Mouse (Mus musculus): ENCODE results near the gene Cog5. TPM values are rescaled to one million over a fixed set of nuclear protein-coding genes. Genes with fewer than 3 reads are reported as not detected.

Gene Cog5
- polyA plus RNA-seq, 1 experiment from 2014 or later: 38.1 TPM

DNA sequence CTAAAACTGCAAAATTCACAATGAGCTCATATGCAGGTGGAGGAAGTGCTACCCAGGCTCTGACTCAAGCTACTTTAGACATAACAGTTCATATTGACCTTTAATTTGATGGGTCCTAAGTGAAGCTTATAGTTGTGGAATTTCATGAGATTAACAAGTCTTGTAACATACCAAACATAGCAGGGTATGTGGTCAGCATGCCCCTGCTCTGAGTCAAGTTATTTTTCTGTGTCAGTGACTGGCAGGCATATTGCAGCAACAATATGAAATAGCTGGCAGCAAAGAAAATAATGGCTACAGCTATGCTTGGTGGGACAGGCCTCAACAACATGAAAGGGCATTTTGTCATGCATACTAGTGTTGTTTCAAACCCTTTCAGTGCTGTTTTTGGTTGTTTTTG lies 183.9 kb downstream of the Cog5 start:
- ATAC-seq (ENCODE audit: insufficient number of reproducible peaks, low FRiP score, low TSS enrichment, low read depth) (no peak), DNase-seq (ENCODE audit: low spot score) (no peak)
- Histone ChIP-seq H3K36me3 (ENCODE audit: control insufficient read depth, insufficient read depth, low read length) (no peaks in the 10 kb centered on the region), H3K4me1 (ENCODE audit: control insufficient read depth, insufficient read depth, low read length) (no peaks in the 10 kb centered on the region), H3K9ac (ENCODE audit: low read length) (no peak overlapping the region), H3K27me3 (ENCODE audit: control insufficient read depth, insufficient read depth, low read length) (no peaks in the 10 kb centered on the region), H3K4me2 (ENCODE audit: low read depth, severe bottlenecking) (no peak overlapping the region), H3K27ac (replicated peaks; ENCODE audit: low read depth, low read length) (no peak overlapping the region), H3K4me3 (ENCODE audit: low read depth, low read length) (no peak overlapping the region), H3K9me3 (ENCODE audit: control insufficient read depth, low read length) (no peaks in the 10 kb centered on the region)

DNA sequence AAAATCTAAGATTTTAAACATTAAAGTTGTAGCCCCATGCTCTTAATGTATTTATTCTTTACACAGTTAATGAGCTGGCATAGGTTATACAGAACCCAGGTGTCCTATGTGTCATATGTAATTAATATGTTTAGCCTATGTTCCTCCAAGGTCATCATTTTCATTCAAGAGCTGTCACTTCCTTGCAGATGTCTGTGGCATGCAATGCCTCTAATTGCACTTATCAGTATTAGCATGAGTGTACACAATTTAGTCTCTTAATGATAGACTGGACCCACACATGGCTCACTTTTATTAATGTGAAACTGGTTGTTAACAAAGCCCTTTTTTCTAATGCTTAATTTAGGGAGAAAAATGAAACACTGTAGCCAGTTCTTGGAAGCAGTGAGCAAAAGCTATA lies 184.6 kb downstream of the Cog5 start:
- H3K36me3 ChIP-seq (ENCODE audit: control insufficient read depth, insufficient read depth, low read length): no peaks in the 10 kb centered on the region
- H3K9ac ChIP-seq (ENCODE audit: low read length): no peak overlapping the region
- no peak overlapping the region for H3K27ac ChIP-seq (replicated peaks; ENCODE audit: low read depth, low read length)
- no peaks in the 10 kb centered on the region for H3K9me3 ChIP-seq (ENCODE audit: control insufficient read depth, low read length)
- no peak overlapping the region for H3K4me3 ChIP-seq (ENCODE audit: low read depth, low read length)
- ATAC-seq (ENCODE audit: insufficient number of reproducible peaks, low FRiP score, low TSS enrichment, low read depth): no peak
- DNase-seq (ENCODE audit: low spot score): no peak
- no peak overlapping the region for H3K4me2 ChIP-seq (ENCODE audit: low read depth, severe bottlenecking)
- no peaks in the 10 kb centered on the region for H3K27me3 ChIP-seq (ENCODE audit: control insufficient read depth, insufficient read depth, low read length)
- H3K4me1 ChIP-seq (ENCODE audit: control insufficient read depth, insufficient read depth, low read length): no peaks in the 10 kb centered on the region

DNA sequence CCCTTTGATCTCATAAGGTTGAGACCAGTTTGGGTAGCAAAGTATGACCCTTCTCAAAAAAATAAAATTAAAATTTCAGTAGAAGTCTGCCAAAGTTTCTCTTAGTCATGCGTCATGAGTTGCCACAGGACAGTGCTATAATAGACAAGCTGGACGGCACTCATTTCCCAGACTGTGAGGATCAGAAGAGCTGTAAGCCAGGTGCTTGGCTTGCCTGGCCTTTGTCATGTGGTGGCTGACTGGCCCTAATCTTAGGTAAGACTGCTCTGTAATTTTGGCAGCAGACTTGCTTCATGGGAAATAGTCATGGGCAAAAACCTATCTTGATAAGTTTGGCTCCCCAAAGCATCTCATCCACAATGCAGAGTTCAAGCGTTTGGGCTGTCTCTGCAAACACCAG lies 191.4 kb downstream of the Cog5 start:
- H3K4me1 ChIP-seq (ENCODE audit: control insufficient read depth, insufficient read depth, low read length): no peaks in the 10 kb centered on the region
- no peak overlapping the region for H3K4me3 ChIP-seq (ENCODE audit: low read depth, low read length)
- WGBS: 79% methylated on average over 3 of the region's 3 CpGs
- H3K27ac ChIP-seq (replicated peaks; ENCODE audit: low read depth, low read length): no peak overlapping the region
- DNase-seq (ENCODE audit: low spot score) (no peak), ATAC-seq (ENCODE audit: insufficient number of reproducible peaks, low FRiP score, low TSS enrichment, low read depth) (no peak)
- H3K36me3 ChIP-seq (ENCODE audit: control insufficient read depth, insufficient read depth, low read length): no peaks in the 10 kb centered on the region
- H3K9ac ChIP-seq (ENCODE audit: low read length): no peak overlapping the region
- no peaks in the 10 kb centered on the region for H3K27me3 ChIP-seq (ENCODE audit: control insufficient read depth, insufficient read depth, low read length)
- no peak overlapping the region for H3K4me2 ChIP-seq (ENCODE audit: low read depth, severe bottlenecking)
- no peaks in the 10 kb centered on the region for H3K9me3 ChIP-seq (ENCODE audit: control insufficient read depth, low read length)

DNA sequence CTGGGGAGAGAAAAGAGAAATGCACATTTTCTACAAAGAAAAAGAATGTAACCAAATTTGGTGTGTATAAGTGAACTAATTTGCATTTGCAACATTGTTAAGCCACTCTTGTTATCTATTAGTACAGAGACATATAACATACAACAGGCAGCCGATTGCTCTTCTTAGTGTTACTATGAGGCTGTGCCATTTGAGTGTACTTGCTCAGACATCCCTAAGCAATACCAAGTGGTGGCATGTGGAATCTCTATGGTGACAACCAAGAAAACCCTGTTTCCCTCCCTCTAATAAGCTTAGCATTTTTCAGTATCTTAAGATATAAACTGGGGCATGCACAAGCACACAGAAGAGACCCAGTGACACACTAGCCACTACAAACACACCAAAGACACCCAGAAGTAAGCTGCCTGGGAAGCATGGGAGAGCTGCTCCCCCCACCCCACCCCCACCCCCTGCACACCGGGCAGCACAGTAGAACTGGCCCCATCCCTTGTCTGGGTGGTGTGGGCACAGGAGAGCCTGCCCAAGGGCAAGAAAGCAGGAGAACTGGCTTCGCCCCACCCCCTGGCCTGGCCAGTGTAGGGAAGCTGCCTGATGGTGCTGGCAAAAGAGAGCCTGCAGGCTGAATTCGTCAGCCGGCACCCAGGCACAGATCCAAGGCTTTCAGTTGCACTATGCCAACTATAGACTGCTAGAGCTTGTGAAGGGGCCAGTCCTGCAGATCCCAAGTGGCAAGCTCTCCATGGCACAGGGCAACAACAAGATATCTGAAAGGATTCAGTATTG lies 194.2 kb downstream of the Cog5 start:
- no peak overlapping the region for H3K4me2 ChIP-seq (ENCODE audit: low read depth, severe bottlenecking)
- H3K27ac ChIP-seq (replicated peaks; ENCODE audit: low read depth, low read length): no peak overlapping the region
- no peak overlapping the region for H3K9ac ChIP-seq (ENCODE audit: low read length)
- no peak overlapping the region for H3K4me3 ChIP-seq (ENCODE audit: low read depth, low read length)
- no peaks in the 10 kb centered on the region for H3K27me3 ChIP-seq (ENCODE audit: control insufficient read depth, insufficient read depth, low read length)
- 87% methylated on average over 5 of the region's 5 CpGs for WGBS
- ATAC-seq (ENCODE audit: insufficient number of reproducible peaks, low FRiP score, low TSS enrichment, low read depth) (no peak), DNase-seq (ENCODE audit: low spot score) (no peak)
- H3K9me3 ChIP-seq (ENCODE audit: control insufficient read depth, low read length): no peaks in the 10 kb centered on the region
- H3K36me3 ChIP-seq (ENCODE audit: control insufficient read depth, insufficient read depth, low read length): no peaks in the 10 kb centered on the region
- H3K4me1 ChIP-seq (ENCODE audit: control insufficient read depth, insufficient read depth, low read length): no peaks in the 10 kb centered on the region

DNA sequence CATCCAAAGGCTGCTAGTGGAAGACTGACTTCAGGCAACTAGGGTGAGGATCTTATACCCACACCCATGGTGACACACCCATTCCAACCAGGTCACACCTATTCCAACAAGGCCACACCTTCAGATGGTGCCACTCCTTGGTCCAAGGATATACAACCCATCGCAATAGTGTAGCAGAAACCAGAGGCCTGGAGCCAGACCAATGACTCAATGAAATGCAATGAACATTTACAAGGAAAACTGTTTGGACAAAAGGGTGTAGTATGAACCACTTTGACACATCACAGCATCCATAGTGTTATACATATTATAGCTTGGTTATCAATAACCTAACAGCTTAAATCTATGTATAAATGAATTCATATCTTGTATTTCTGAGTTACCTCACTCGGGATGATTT lies 194.9 kb downstream of the Cog5 start:
- WGBS: 94% methylated on average over 2 of the region's 2 CpGs
- no peak for DNase-seq (ENCODE audit: low spot score)
- Histone ChIP-seq H3K4me2 (ENCODE audit: low read depth, severe bottlenecking) (no peak overlapping the region), H3K36me3 (ENCODE audit: control insufficient read depth, insufficient read depth, low read length) (no peaks in the 10 kb centered on the region), H3K27ac (replicated peaks; ENCODE audit: low read depth, low read length) (no peak overlapping the region), H3K9me3 (ENCODE audit: control insufficient read depth, low read length) (no peaks in the 10 kb centered on the region), H3K9ac (ENCODE audit: low read length) (no peak overlapping the region), H3K4me3 (ENCODE audit: low read depth, low read length) (no peak overlapping the region), H3K4me1 (ENCODE audit: control insufficient read depth, insufficient read depth, low read length) (no peaks in the 10 kb centered on the region), H3K27me3 (ENCODE audit: control insufficient read depth, insufficient read depth, low read length) (no peaks in the 10 kb centered on the region)
- no peak for ATAC-seq (ENCODE audit: insufficient number of reproducible peaks, low FRiP score, low TSS enrichment, low read depth)

- Histone ChIP-seq H3K4me2 (ENCODE audit: low read depth, severe bottlenecking) (no peak overlapping the region), H3K9me3 (ENCODE audit: control insufficient read depth, low read length) (no peaks in the 10 kb centered on the region), H3K9ac (ENCODE audit: low read length) (no peak overlapping the region), H3K27me3 (ENCODE audit: control insufficient read depth, insufficient read depth, low read length) (no peaks in the 10 kb centered on the region), H3K4me1 (ENCODE audit: control insufficient read depth, insufficient read depth, low read length) (no peaks in the 10 kb centered on the region), H3K27ac (replicated peaks; ENCODE audit: low read depth, low read length) (no peak overlapping the region), H3K4me3 (ENCODE audit: low read depth, low read length) (no peak overlapping the region), H3K36me3 (ENCODE audit: control insufficient read depth, insufficient read depth, low read length) (no peaks in the 10 kb centered on the region)
- WGBS: 90% methylated on average over 3 of the region's 3 CpGs
- no peak for DNase-seq (ENCODE audit: low spot score)
- no peak for ATAC-seq (ENCODE audit: insufficient number of reproducible peaks, low FRiP score, low TSS enrichment, low read depth)
Observed at GRCm38 (mm10) chr12:31854039-31854438, 199.4 kb downstream of the Cog5 start.

GRCm38 (mm10) chr12:31854817-31855216 lies 200.1 kb downstream of the Cog5 start:
- WGBS: 81% methylated on average over 2 of the region's 2 CpGs
- no peak overlapping the region for H3K4me2 ChIP-seq (ENCODE audit: low read depth, severe bottlenecking)
- H3K9ac ChIP-seq (ENCODE audit: low read length): no peak overlapping the region
- DNase-seq (ENCODE audit: low spot score) (no peak), ATAC-seq (ENCODE audit: insufficient number of reproducible peaks, low FRiP score, low TSS enrichment, low read depth) (no peak)
- H3K4me1 ChIP-seq (ENCODE audit: control insufficient read depth, insufficient read depth, low read length): no peaks in the 10 kb centered on the region
- H3K27ac ChIP-seq (replicated peaks; ENCODE audit: low read depth, low read length): no peak overlapping the region
- no peak overlapping the region for H3K4me3 ChIP-seq (ENCODE audit: low read depth, low read length)
- no peaks in the 10 kb centered on the region for H3K9me3 ChIP-seq (ENCODE audit: control insufficient read depth, low read length)
- no peaks in the 10 kb centered on the region for H3K36me3 ChIP-seq (ENCODE audit: control insufficient read depth, insufficient read depth, low read length)
- H3K27me3 ChIP-seq (ENCODE audit: control insufficient read depth, insufficient read depth, low read length): no peaks in the 10 kb centered on the region

GRCm38 (mm10) chr12:31857784-31858183 lies 203.1 kb downstream of the Cog5 start:
- no peak overlapping the region for H3K9ac ChIP-seq (ENCODE audit: low read length)
- H3K27me3 ChIP-seq (ENCODE audit: control insufficient read depth, insufficient read depth, low read length): no peaks in the 10 kb centered on the region
- H3K27ac ChIP-seq (replicated peaks; ENCODE audit: low read depth, low read length): no peak overlapping the region
- no peaks in the 10 kb centered on the region for H3K9me3 ChIP-seq (ENCODE audit: control insufficient read depth, low read length)
- DNase-seq (ENCODE audit: low spot score): no peak
- H3K4me2 ChIP-seq (ENCODE audit: low read depth, severe bottlenecking): no peak overlapping the region
- H3K4me1 ChIP-seq (ENCODE audit: control insufficient read depth, insufficient read depth, low read length): no peaks in the 10 kb centered on the region
- no peak overlapping the region for H3K4me3 ChIP-seq (ENCODE audit: low read depth, low read length)
- no peak for ATAC-seq (ENCODE audit: insufficient number of reproducible peaks, low FRiP score, low TSS enrichment, low read depth)
- WGBS: 89% methylated on average over 7 of the region's 7 CpGs
- H3K36me3 ChIP-seq (ENCODE audit: control insufficient read depth, insufficient read depth, low read length): no peaks in the 10 kb centered on the region

Data from limb, embryonic 11.5 days (tissue).